Mouse (Mus musculus): ENCODE data around the gene Pbx2.

Gene Pbx2

DNA sequence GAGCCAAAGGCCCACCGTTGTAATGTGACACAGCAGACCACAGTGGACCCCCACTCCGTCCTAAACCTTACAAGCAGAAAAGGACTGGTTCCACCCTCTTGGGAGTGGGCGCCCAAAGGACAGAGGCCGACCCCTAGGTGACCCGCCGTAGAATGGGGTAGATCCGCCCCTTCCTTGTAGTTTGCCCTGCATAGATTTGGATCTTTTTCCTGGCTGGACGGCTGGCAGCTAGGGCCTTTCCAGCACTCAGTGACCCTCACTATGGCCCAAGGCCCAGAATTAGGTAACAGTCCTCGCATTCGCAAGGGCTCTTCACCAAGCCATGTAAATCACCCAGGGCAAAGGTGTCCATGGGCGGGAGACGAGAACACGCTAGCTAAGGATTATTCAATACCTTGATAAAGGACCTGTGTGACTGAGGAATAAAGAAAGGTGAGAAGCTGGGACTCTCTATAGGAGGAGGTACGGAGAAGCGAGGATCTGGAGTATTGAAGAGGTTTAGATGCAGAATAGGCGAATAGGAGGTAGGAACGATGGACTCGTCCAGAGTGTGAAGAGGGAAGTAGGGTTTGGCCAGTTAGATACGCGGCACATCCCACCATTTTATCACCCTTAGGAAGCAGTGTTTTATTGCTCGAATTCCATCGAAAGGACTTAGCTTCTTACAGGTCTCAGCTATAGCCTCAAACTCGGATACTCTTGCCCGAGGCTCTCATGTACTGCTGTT is 13.6 kb downstream of the Pbx2 start:
- DNase-seq, result no peak

DNA sequence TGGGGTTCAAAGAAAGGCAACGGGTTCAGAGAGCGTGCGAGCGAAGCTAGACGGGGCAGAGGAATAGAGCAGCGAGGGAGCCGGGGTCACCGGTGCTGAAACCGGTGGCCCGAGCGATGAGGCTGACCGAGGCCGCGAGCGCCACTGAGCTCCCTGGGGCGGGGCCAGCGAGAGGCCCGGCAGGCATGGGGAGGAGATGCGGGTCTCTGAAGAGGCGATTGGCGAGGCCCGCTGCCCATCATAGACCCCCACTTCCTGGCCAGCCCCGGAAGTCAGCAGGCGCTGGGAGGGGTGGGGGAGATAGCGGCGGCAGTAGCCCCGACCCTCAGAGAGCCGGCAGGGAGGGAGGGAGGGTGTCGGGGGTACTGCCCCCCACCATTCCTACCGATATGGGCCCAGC is 14.5 kb downstream of the Pbx2 start:
- DNase-seq, result peak; percentile 97

- DNase-seq, result peak; percentile 21
Observed at GRCm38 (mm10) chr17:34606186-34607039, 15.3 kb downstream of the Pbx2 start.

DNA sequence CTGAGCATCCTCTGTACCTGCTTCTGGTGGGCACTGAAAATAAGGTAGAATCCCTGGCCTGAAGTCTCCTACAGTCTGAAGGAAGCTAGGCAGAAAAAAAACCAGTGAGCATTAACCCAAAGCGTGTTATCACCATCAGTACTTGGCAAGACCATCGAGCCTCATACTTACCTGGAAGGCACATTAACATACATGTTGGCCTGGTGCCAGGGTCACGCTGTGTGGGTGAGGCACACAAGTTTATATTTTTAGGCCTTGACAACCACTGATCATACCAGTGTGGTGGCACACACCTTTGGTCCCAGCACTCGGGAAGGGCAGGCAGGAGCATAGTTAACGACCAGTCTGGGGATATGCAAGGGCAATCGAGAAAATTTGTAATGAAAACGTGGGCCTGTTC is 16.9 kb downstream of the Pbx2 start:
- no peak for DNase-seq

- no peak for DNase-seq
Observed at GRCm38 (mm10) chr17:34611050-34611449, 20.0 kb downstream of the Pbx2 start.

- no peak for DNase-seq
Observed at GRCm38 (mm10) chr17:34613054-34613645, 22.1 kb downstream of the Pbx2 start.

- DNase-seq, result no peak
Observed at GRCm38 (mm10) chr17:34613830-34614229, 22.8 kb downstream of the Pbx2 start.

- DNase-seq, result no peak
Observed at GRCm38 (mm10) chr17:34615871-34616270, 24.8 kb downstream of the Pbx2 start, which contains the start of gene Egfl8. Gene Egfl8, minus strand, starts transcription at chr17:34615971.

DNA sequence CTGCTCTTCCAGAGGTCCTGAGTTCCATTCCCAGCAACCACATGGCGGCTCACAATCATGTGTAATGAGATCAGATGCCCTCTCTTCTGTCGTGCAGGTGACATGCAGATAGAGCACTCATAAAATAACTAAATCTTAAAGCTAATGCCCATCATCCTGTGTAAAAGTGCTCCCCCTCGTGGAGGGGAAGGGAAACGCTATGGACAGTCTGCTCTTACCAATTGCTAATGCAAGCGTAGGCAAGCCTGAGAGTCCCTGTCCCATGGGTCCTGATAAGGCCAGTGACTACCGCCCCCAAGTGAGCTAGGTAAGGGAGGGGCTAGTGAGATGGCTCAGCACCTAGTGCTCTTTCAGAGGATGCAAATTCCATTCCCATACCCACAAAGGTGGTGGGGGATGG is 27.9 kb downstream of the Pbx2 start:
- DNase-seq, result peak; percentile 85

DNA sequence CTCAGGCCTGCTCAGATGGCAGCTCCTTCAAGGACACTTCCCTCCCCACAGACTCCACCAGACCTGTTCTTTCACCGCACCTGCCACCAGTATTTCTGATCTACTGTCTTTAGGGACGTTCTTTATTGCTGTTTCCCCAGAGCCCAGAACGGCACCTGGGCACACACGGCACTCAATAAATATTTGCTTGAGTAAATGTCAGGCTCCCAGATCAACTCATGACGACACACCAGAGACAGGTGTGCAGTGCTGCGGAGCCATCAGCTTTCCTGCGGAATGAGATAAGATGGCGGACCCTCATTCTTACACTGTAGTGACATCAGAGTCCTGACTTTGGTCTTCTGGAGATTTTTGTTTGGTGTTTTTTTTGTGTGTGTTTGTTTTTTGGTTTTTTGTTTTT is 29.9 kb downstream of the Pbx2 start:
- DNase-seq, result no peak

DNA sequence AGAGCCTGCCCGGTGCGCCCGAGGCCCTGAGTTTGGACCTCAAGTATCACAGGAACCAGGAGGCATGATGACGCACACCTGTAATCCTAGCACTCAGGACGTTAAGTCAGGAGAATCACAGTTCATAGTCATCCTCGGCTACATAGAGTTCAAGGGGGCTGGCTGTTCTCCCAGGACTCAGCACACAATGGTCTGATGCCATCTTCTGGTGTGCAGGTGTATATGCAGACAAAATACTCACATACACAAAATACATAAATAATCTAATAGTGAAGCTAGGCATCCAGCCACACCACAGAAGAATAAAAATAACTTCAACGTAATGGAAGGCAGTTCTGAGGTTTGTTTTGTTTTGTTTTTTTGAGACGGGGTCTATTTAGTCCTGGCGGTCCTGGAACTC is 32.1 kb downstream of the Pbx2 start:
- DNase-seq, result no peak

GRCm38 (mm10) chr17:34624981-34625380 is 33.9 kb downstream of the Pbx2 start:
- no peak for DNase-seq

DNA sequence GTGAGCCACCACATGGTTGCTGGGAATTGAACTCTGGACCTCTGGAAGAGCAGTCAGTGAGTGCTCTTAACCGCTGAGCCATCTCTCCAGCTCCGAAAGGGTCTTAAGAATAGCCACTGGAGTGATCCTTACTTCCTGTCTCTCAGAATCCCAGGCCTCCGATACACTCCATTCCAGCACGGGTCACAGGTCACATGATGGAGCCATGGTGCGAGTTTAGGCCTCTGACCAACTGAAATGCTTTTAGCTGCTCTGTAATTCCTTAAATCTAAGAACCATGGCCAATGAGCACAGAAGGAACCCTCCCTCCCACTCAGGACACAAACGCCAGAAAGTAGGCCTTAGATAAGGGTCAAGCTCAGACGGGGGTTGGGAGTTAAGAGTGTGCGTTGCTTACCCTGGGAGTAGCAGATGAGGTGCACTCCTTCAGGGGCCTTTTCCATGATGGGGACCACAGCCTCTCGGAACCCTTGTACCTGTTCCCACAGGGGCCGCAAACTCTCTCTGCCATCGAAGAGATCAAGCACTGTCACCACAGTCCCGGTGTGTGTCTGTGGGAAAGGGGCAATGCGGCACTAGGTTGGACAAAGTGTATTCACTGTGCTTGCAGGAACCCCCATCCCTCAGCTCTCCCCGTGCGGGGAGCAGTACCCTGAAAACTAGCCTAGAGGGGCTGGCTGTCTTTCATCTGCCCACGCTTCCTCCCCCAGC is 35.2 kb downstream of the Pbx2 start:
- DNase-seq, result no peak

DNA sequence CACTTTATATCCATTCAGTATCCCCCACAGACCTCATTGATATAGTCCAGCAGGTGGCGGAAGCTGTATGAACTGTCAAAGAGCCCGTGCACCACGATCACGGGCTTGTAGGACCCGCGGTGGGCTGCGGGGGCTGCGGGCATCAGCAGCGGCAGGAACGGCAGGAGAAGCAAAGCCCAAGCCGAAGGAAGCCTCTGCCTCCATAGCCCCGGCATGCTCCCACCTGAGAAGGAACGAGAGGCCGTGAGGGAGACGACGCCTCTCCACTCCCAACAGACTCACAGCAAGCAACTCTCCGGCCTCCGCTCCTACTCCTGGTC is 35.7 kb downstream of the Pbx2 start:
- DNase-seq, result peak; percentile 66

GRCm38 (mm10) chr17:34627093-34627942 is 36.3 kb downstream of the Pbx2 start:
- DNase-seq, result peak; percentile 81

GRCm38 (mm10) chr17:34627943-34628643 is 37.0 kb downstream of the Pbx2 start, which contains the start of gene Ppt2:
Gene Ppt2, minus strand, starts transcription at chr17:34628510.
- DNase-seq, result peak; percentile 75

- peak; percentile 57 for DNase-seq
Observed at GRCm38 (mm10) chr17:34628644-34628967, 37.5 kb downstream of the Pbx2 start.

DNA sequence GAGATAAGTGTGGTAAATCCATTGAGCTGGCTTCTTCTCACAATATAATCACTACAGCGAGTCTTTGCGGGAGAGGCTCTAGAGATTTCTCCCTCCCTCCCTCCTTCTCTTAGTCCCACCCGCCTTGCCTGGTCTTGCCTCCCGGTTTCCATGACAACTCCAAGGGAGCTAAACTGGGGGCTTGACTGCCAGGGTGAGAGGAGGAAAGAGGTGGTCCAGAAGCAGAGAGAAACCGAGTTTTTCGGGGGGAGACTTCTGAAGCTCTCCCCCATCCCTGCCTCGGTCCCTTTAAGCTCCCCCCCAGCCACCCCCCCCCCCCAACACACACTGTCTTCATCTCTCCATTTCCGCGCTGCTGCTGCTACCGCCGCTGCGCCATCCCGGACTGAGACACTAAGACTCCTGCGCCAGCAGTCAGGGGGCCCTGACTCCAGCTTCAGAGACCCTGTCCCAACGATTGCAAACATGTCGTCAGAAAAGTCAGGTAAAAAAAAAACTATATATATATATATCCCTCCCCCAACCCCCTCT is 38.2 kb downstream of the Pbx2 start, which contains the start of gene Prrt1:
Prrt1 (plus strand) TSS at position 313 of the 531 bp plus-strand sequence.
- DNase-seq, result peak; percentile 65

DNA sequence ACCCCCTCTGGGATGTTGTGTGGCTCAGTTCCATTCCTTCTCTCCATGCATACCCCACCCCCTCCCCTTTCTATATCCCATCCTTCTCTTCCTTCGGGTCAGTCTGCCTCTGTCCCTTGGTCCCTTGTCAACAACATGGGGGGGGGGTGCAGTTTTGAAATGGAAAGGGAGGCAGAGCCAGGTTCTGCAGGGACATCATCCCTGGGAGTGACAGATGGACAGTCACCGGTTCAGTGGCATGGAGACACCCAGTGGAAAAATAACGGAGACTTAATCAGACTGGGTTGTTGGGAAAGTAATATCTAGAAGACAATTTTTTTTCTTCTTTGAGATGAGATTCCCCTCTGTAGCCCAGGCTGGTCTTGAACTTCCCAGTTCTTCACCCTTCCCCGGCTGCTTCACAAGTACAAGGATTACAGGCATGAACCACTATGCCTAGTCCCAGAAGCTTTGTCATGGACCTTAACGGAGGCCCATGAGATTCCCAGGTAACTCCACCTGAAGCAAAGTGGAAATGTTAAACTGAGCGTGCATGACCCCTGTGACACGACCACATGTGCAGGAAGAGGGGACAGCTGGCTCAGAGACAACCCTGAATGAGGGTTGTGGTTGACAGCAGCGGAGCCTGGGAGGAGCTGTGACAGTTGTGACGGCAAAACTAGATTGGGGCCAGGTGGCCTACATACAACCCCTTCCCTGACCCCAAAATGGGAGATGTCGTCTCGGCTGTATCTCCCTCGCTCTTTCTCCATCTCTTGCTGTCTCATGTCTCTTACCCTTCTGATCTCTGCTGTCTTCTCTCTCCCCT is 38.9 kb downstream of the Pbx2 start:
- DNase-seq, result peak; percentile 83

DNA sequence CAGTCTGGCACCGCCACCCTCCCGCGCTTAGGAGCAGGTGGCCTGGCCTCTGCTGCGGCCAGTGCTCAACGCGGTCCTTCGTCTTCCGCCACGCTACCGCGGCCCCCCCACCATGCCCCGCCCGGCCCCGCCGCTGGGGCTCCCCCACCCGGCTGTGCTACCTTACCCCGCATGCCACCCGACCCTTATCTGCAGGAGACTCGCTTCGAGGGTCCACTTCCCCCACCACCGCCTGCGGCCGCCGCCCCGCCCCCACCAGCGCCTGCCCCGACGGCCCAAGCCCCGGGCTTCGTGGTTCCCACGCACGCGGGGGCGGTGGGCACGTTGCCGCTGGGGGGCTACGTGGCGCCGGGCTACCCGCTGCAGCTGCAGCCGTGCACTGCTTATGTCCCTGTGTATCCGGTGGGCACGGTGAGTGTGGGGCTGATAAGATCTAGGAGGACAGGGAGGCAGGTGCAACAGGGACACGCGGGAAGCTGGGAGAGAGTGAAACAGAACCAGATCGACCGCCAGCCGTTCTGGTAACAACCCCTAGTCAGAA is 39.8 kb downstream of the Pbx2 start:
- peak; percentile 77 for DNase-seq

Measured in thymus, postnatal 25 days (tissue).